Mouse (Mus musculus) neural tube, embryonic 12.5 days (tissue): ENCODE data around the gene Vsig10l. TPM values are rescaled to one million over a fixed set of nuclear protein-coding genes. Genes with fewer than 3 reads are reported as not detected.
A peak's percentile ranks its signal among the peaks of the same experiment; 100 is the strongest.

Experiments used
- ATAC-seq: fragments of 200-750 bp; cut with Nextera tagmentation; 2 replicates; pipeline ENCODE4 v1.8.0; 2017; ENCODE audit warnings: low read depth, mild to moderate bottlenecking, moderate TSS enrichment, moderate library complexity; ENCODE audit not compliant: low FRiP score
- H3K27ac ChIP-seq: fragments of 300-500 bp; sonication (generic); 2 replicates; pipeline ENCODE4 v1.5.1; 2016
- H3K27me3 ChIP-seq: fragments of 300-500 bp; sonication (generic); replicated peaks from 2 replicates; pipeline ENCODE4 v1.6.1; 2016; ENCODE audit warnings: mild to moderate bottlenecking
- H3K36me3 ChIP-seq: fragments of 300-500 bp; sonication (generic); 2 replicates; pipeline ENCODE4 v1.6.1; 2016; ENCODE audit warnings: mild to moderate bottlenecking
- H3K4me1 ChIP-seq: fragments of 300-500 bp; sonication (generic); 2 replicates; pipeline ENCODE4 v1.6.1; 2016
- H3K4me2 ChIP-seq: fragments of 300-500 bp; sonication (generic); replicated peaks from 2 replicates; pipeline ENCODE4 v1.6.1; 2016; ENCODE audit warnings: mild to moderate bottlenecking
- H3K4me3 ChIP-seq: fragments of 300-500 bp; sonication (generic); 2 replicates; pipeline ENCODE4 v1.5.1; 2016
- H3K9ac ChIP-seq: fragments of 300-500 bp; sonication (generic); 2 replicates; pipeline ENCODE4 v1.6.1; 2016; ENCODE audit warnings: mild to moderate bottlenecking
- H3K9me3 ChIP-seq: fragments of 300-500 bp; sonication (generic); 2 replicates; pipeline ENCODE4 v1.6.1; 2016; ENCODE audit warnings: mild to moderate bottlenecking
- WGBS: fragments of 180-500 bp; shearing (Covaris S2); methylation state at CpG from one replicate; pipeline ENCODE4 v1.1.7; 2016; 5-methylcytosine and 5-hydroxymethylcytosine counted together
- polyA plus RNA-seq: library from polyadenylated mRNA; unstranded; fragments of >200 nt; fragmentation: Nextera tagmentation; extraction: Ambion mirVana; gene quantifications from 2 replicates; pipeline ENCODE4 v1.2.1, GENCODE M21; 2016

Vsig10l gene
- polyA plus RNA-seq, 1 experiment from 2014 or later = 4.6 TPM

GRCm38 (mm10) chr7:43442684-43443083 lies 20.3 kb upstream of the Vsig10l start:
- Histone ChIP-seq H3K4me1 (peaks cover 19% of the 10 kb centered on the region), H3K27ac (no peak overlapping the region), H3K4me3 (peak overlapping the region; percentile 44), H3K27me3 (no peaks in the 10 kb centered on the region), H3K4me2 (peak overlapping the region; percentile 72), H3K36me3 (no peaks in the 10 kb centered on the region), H3K9me3 (no peaks in the 10 kb centered on the region), H3K9ac (peak overlapping the region; percentile 61)
- ATAC-seq = no peak
- WGBS = 17% methylated on average over 9 of the region's 9 CpGs

- under 1% methylated on average over 36 of the region's 36 CpGs for WGBS
- peak; percentile 84 for ATAC-seq
- Histone ChIP-seq H3K36me3 (no peaks in the 10 kb centered on the region), H3K4me1 (peaks cover 19% of the 10 kb centered on the region), H3K27me3 (no peaks in the 10 kb centered on the region), H3K9ac (peak overlapping the region; percentile 61), H3K4me2 (peak overlapping the region; percentile 72), H3K4me3 (peak overlapping the region; percentile 44), H3K9me3 (no peaks in the 10 kb centered on the region), H3K27ac (peak overlapping the region; percentile 77)
Observed at GRCm38 (mm10) chr7:43443126-43443916, 19.6 kb upstream of the Vsig10l start.

GRCm38 (mm10) chr7:43443917-43444293 lies 19.0 kb upstream of the Vsig10l start, which contains the start of the genes Etfb and Gm45233:
Gene Etfb, plus strand, starts transcription at chr7:43444083.
Gene Gm45233, plus strand, starts transcription at chr7:43444128.
- Histone ChIP-seq H3K4me2 (peak within 1 kb of the TSS; percentile 72), H3K9me3 (no peaks in the 10 kb centered on the region), H3K27me3 (no peaks in the 10 kb centered on the region), H3K36me3 (no peaks in the 10 kb centered on the region; the same call in 1 of the 2 replicates), H3K4me3 (peak within 1 kb of the TSS; percentile 44), H3K27ac (peak within 1 kb of the TSS; percentile 77), H3K9ac (peak within 1 kb of the TSS; percentile 61), H3K4me1 (peaks cover 19% of the 10 kb centered on the region)
- under 1% methylated on average over 27 of the region's 27 CpGs for WGBS
- ATAC-seq = peak; percentile 96

- ATAC-seq = no peak
- Histone ChIP-seq H3K27me3 (no peaks in the 10 kb centered on the region), H3K27ac (no peak overlapping the region), H3K4me3 (no peak overlapping the region), H3K4me1 (peaks cover 14% of the 10 kb centered on the region), H3K9me3 (no peaks in the 10 kb centered on the region), H3K9ac (no peak overlapping the region), H3K36me3 (peaks cover 4% of the 10 kb centered on the region; the same call in 1 of the 2 replicates), H3K4me2 (no peak overlapping the region)
- WGBS = 96% methylated on average over 4 of the region's 4 CpGs
Observed at GRCm38 (mm10) chr7:43447801-43448200, 15.2 kb upstream of the Vsig10l start.

GRCm38 (mm10) chr7:43448246-43448645 lies 14.7 kb upstream of the Vsig10l start:
- Histone ChIP-seq H3K4me3 (no peak overlapping the region), H3K9ac (no peak overlapping the region), H3K4me2 (no peak overlapping the region), H3K36me3 (peaks cover 8% of the 10 kb centered on the region; the same call in 1 of the 2 replicates), H3K4me1 (peaks cover 11% of the 10 kb centered on the region; the same call in 1 of the 2 replicates), H3K27ac (no peak overlapping the region), H3K27me3 (no peaks in the 10 kb centered on the region), H3K9me3 (no peaks in the 10 kb centered on the region)
- WGBS = 89% methylated on average over 3 of the region's 3 CpGs
- no peak for ATAC-seq

GRCm38 (mm10) chr7:43449811-43450210 lies 13.1 kb upstream of the Vsig10l start:
- no peaks in the 10 kb centered on the region for H3K27me3 ChIP-seq
- H3K4me1 ChIP-seq = peaks cover 3% of the 10 kb centered on the region; the same call in 1 of the 2 replicates
- H3K27ac ChIP-seq = no peak overlapping the region
- ATAC-seq = no peak
- 96% methylated on average over 2 of the region's 2 CpGs for WGBS
- no peak overlapping the region for H3K9ac ChIP-seq
- peaks cover 24% of the 10 kb centered on the region for H3K36me3 ChIP-seq
- H3K9me3 ChIP-seq = no peaks in the 10 kb centered on the region
- no peak overlapping the region for H3K4me3 ChIP-seq
- no peak overlapping the region for H3K4me2 ChIP-seq

- Histone ChIP-seq H3K4me2 (no peak overlapping the region), H3K9me3 (no peaks in the 10 kb centered on the region), H3K36me3 (peaks cover 40% of the 10 kb centered on the region), H3K9ac (no peak overlapping the region), H3K27me3 (no peaks in the 10 kb centered on the region), H3K4me3 (no peak overlapping the region), H3K4me1 (no peaks in the 10 kb centered on the region), H3K27ac (no peak overlapping the region)
- no peak for ATAC-seq
- WGBS = 97% methylated on average over 11 of the region's 11 CpGs
Observed at GRCm38 (mm10) chr7:43451726-43452125, 11.2 kb upstream of the Vsig10l start.

GRCm38 (mm10) chr7:43452609-43453008 lies 10.3 kb upstream of the Vsig10l start:
- Histone ChIP-seq H3K4me3 (no peak overlapping the region), H3K9me3 (no peaks in the 10 kb centered on the region), H3K27ac (no peak overlapping the region), H3K4me2 (no peak overlapping the region), H3K36me3 (peaks cover 49% of the 10 kb centered on the region), H3K9ac (no peak overlapping the region), H3K4me1 (no peaks in the 10 kb centered on the region), H3K27me3 (no peaks in the 10 kb centered on the region)
- WGBS = 50% methylated on average over 4 of the region's 4 CpGs
- no peak for ATAC-seq

- no peak overlapping the region for H3K4me3 ChIP-seq
- H3K9ac ChIP-seq = no peak overlapping the region
- H3K36me3 ChIP-seq = peaks cover 51% of the 10 kb centered on the region
- 92% methylated on average over 14 of the region's 14 CpGs for WGBS
- no peak overlapping the region for H3K4me2 ChIP-seq
- no peaks in the 10 kb centered on the region for H3K4me1 ChIP-seq
- no peaks in the 10 kb centered on the region for H3K27me3 ChIP-seq
- no peaks in the 10 kb centered on the region for H3K9me3 ChIP-seq
- no peak overlapping the region for H3K27ac ChIP-seq
- ATAC-seq = no peak
Observed at GRCm38 (mm10) chr7:43453599-43454355, 9.2 kb upstream of the Vsig10l start.

- no peak for ATAC-seq
Observed at GRCm38 (mm10) chr7:43454371-43454770, 8.6 kb upstream of the Vsig10l start.

GRCm38 (mm10) chr7:43463976-43464375 lies 1.0 kb downstream of the Vsig10l start:
- no peaks in the 10 kb centered on the region for H3K36me3 ChIP-seq
- H3K4me1 ChIP-seq = peaks cover 12% of the 10 kb centered on the region; the same call in 1 of the 2 replicates
- no peaks in the 10 kb centered on the region for H3K9me3 ChIP-seq
- H3K27me3 ChIP-seq = peaks cover 27% of the 10 kb centered on the region
- no peak overlapping the region for H3K9ac ChIP-seq
- no peak overlapping the region for H3K4me3 ChIP-seq
- WGBS = 80% methylated on average over 7 of the region's 7 CpGs
- ATAC-seq = no peak
- no peak overlapping the region for H3K27ac ChIP-seq
- no peak overlapping the region for H3K4me2 ChIP-seq

More at GRCm38 (mm10) chr7:43454371-43454770, 8.6 kb upstream of the Vsig10l start:
- Histone ChIP-seq H3K4me1 (no peaks in the 10 kb centered on the region), H3K27me3 (no peaks in the 10 kb centered on the region), H3K4me2 (no peak overlapping the region), H3K9me3 (no peaks in the 10 kb centered on the region), H3K27ac (no peak overlapping the region), H3K36me3 (peaks cover 51% of the 10 kb centered on the region), H3K9ac (no peak overlapping the region), H3K4me3 (no peak overlapping the region)
- WGBS = 92% methylated on average over 6 of the region's 6 CpGs

GRCm38 (mm10) chr7:43464864-43465343 lies 2.0 kb downstream of the Vsig10l start:
- Histone ChIP-seq H3K27ac (no peak overlapping the region), H3K27me3 (peaks cover 27% of the 10 kb centered on the region), H3K4me1 (peaks cover 12% of the 10 kb centered on the region; the same call in 1 of the 2 replicates), H3K36me3 (no peaks in the 10 kb centered on the region), H3K9me3 (no peaks in the 10 kb centered on the region), H3K4me2 (peak overlapping the region; percentile 79), H3K9ac (peak overlapping the region; percentile 60; the same call in 1 of the 2 replicates), H3K4me3 (peak overlapping the region; percentile 41)
- peak; percentile 59 for ATAC-seq
- 4% methylated on average over 35 of the region's 35 CpGs for WGBS
